Mouse (Mus musculus): ENCODE results near the gene Gm11492. TPM values are rescaled to one million over a fixed set of nuclear protein-coding genes. Genes with fewer than 3 reads are reported as not detected.

The Gm11492 gene
- polyA plus RNA-seq, 1 experiment from 2014 or later: not detected

DNA sequence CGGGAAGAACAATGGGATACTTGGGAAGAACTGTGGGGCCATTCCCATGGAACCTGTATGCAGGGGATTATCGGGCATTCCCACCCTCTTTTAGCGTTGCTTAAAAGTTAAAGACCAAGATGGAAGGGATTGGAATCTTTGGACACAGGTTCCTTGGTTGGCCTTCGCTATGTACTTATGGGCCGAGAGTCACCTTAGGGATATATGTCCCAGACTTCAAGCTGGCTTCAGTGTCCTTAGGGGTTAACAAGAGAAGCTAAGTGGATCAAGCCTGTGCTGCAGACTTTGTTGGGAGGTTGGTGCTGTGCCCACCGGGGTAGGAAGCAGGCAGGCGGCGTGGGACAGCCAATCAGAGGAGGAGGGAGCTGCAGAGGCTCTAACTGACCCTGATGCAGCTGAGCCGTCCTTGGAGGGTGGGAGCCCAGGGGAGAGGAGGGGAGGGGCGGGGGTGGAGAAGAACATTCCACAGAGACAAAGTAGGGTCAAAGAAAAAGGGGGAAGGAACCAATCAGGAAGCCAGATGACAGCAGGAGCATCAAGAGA, 14.2 kb downstream of the Gm11492 start:
- Histone ChIP-seq H3K36me3 (no peaks in the 10 kb centered on the region), H3K4me2 (no peak overlapping the region), H3K9ac (no peak overlapping the region), H3K4me1 (peaks cover 22% of the 10 kb centered on the region), H3K4me3 (no peak overlapping the region), H3K9me3 (no peaks in the 10 kb centered on the region), H3K27ac (no peak overlapping the region), H3K27me3 (no peaks in the 10 kb centered on the region)
- ATAC-seq (ENCODE audit: insufficient number of reproducible peaks, low FRiP score, low TSS enrichment, low read depth): no peak
- WGBS: 58% methylated on average over 10 of the region's 10 CpGs

DNA sequence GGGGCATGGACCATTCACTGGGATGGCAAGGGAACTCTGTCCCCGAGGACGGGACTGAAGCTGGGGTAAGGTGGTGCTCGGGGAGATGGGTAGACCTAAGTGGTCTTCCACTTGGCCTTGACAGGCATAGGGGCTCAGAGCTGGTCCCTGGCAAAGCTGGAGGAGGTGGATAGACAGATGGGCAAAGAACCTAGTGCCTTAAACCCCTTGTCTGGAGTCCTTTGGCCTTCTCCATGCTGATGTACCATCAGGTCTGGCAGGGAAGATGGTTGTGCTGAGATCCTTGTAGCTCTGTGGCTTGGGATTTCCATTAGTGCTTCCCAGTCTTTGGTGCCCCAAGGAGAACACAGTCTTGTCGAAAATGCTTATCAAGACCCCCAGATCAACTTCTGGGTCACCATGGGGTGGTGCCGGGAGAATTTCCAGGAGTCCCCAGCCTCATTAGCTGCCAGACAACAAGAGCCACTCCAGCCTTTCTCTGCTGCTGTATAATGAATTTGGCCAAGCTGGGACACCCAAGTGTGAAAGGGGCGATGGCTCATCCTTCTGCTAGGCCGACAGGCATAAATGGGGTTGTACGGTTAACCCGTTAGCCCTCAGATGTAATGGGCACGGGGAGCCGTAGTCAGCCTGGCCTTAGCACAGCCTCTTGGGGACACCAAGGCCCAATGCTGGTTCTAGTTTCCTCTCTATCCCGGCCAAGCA, 14.9 kb downstream of the Gm11492 start:
- Histone ChIP-seq H3K4me3 (no peak overlapping the region), H3K4me2 (no peak overlapping the region), H3K4me1 (peaks cover 22% of the 10 kb centered on the region), H3K9me3 (no peaks in the 10 kb centered on the region), H3K36me3 (no peaks in the 10 kb centered on the region), H3K27ac (no peak overlapping the region), H3K9ac (no peak overlapping the region), H3K27me3 (no peaks in the 10 kb centered on the region)
- no peak for ATAC-seq (ENCODE audit: insufficient number of reproducible peaks, low FRiP score, low TSS enrichment, low read depth)
- WGBS: 82% methylated on average over 12 of the region's 12 CpGs

DNA sequence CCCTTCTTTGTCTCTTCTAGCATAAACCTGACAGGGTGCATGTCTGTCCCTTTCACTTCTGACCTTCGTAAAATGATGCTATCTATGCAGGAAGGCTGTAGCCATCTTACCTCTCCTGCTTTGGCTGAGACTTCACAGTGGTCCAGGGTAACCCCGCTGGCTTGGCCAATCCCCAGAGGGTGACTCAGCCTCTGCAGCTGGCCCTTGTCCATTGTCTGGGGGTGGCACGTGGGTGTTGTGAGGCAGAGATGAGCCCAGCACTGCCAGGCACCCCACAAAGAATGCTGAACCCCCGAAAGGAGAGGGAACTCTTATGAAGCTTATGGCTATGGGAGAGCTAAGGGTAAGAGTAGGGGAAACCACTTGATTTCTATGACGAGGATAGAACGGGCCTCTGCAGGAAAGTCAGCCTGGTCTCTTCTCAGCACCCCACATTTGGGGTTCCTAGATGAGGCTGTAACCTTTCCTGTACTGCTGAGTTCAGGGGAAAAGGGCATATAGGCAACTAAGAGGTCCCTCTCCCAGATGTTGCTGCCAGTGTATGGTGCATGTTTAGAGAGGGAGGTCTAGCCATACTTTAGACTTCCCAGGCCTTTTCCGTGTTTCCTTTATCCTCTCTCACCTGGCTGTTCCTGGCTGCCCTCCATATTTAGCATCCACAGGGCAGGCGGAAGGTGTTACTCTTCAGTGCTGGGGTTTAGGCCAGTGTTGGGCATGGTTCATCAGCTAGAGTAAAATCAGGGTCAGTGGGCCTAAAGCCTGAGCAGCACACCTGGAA, 15.7 kb downstream of the Gm11492 start:
- no peaks in the 10 kb centered on the region for H3K27me3 ChIP-seq
- no peak for ATAC-seq (ENCODE audit: insufficient number of reproducible peaks, low FRiP score, low TSS enrichment, low read depth)
- 80% methylated on average over 8 of the region's 8 CpGs for WGBS

DNA sequence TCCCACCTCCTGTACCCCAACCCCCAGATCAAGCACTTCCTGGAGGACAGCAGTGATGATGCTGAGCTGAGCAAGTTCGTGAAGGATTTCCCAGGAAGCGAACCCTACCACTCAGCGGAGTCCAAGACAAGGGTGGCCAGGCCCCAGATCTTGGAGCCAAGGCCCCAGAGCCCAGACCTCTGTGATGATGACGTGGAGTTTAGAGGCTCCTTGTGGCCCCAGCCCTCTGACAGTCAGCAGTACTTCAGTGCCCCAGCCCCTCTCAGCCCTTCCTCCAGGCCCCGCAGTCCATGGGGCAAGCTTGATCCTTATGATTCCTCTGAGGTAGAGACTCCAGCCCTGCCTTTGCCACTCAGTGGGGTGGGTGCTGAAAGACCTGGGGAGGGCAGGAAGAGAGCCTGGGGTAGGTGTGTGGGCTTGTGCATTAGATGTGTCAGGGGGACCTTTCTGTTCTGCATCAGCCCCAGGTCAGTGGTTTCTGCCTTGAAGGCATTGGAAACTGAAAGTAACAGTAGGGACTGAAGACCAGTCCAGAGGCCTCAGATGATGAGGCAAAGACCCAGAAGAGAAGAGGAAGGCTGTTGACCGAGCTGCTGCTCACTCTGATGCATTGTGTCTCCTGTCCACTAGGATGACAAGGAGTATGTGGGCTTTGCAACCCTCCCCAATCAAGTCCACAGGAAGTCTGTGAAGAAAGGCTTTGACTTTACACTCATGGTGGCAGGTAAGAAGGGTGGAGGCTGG, 17.0 kb downstream of the Gm11492 start:
- Histone ChIP-seq H3K9me3 (no peaks in the 10 kb centered on the region), H3K4me3 (no peak overlapping the region), H3K4me2 (no peak overlapping the region), H3K36me3 (no peaks in the 10 kb centered on the region), H3K27ac (no peak overlapping the region), H3K9ac (no peak overlapping the region), H3K4me1 (peaks cover 13% of the 10 kb centered on the region; the same call in 1 of the 2 replicates), H3K27me3 (no peaks in the 10 kb centered on the region)
- WGBS: 79% methylated on average over 6 of the region's 6 CpGs
- ATAC-seq (ENCODE audit: insufficient number of reproducible peaks, low FRiP score, low TSS enrichment, low read depth): no peak

More for the DNA sequence above, 15.7 kb downstream of the Gm11492 start:
- Histone ChIP-seq H3K36me3 (no peaks in the 10 kb centered on the region), H3K4me3 (no peak overlapping the region), H3K27ac (no peak overlapping the region), H3K4me1 (peaks cover 22% of the 10 kb centered on the region), H3K4me2 (no peak overlapping the region), H3K9ac (no peak overlapping the region), H3K9me3 (no peaks in the 10 kb centered on the region)

DNA sequence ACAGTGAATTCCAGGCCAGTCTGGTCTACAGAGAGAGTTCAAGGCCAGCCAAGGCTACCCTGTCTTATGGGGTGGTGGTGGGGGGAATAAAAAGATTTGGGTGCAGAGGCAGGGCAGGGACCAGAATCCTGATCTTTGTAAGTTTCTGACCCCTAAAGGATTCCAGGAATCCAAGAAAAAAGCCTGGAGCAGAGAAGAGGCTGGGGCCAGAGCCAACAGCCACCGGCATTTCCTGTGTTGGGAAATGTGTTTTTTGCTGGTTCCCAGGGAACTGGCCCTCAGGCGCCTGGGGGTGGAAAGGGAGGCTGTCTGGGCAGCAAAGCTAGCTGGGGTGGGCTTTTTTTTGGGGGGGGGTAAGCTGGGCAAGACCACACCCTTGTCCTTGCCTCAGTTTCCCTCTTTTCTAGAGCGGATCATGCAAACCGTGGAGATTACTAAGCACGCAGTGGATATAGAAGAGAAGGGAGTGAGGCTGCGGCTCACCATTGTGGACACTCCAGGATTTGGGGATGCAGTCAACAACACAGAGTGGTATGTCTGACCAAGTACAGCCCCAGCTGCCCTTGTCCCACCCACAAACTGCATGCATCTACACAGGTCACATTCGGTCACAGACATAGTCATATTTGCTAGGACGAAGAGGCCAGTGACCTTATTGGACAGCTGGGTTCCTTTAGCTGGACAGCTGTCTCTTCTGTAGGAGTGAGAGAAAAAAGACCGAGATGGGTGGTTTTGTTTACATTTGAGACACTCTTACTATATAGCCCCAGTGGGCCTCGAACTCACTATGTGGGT, 18.5 kb downstream of the Gm11492 start:
- H3K36me3 ChIP-seq: no peaks in the 10 kb centered on the region
- H3K27ac ChIP-seq: no peak overlapping the region
- no peaks in the 10 kb centered on the region for H3K27me3 ChIP-seq
- no peak for ATAC-seq (ENCODE audit: insufficient number of reproducible peaks, low FRiP score, low TSS enrichment, low read depth)
- H3K4me1 ChIP-seq: peaks cover 17% of the 10 kb centered on the region
- no peaks in the 10 kb centered on the region for H3K9me3 ChIP-seq
- H3K4me2 ChIP-seq: no peak overlapping the region
- H3K9ac ChIP-seq: no peak overlapping the region
- WGBS: 76% methylated on average over 10 of the region's 10 CpGs
- H3K4me3 ChIP-seq: no peak overlapping the region

- H3K4me3 ChIP-seq: no peak overlapping the region
- no peaks in the 10 kb centered on the region for H3K9me3 ChIP-seq
- H3K36me3 ChIP-seq: no peaks in the 10 kb centered on the region
- no peaks in the 10 kb centered on the region for H3K27me3 ChIP-seq
- peaks cover 26% of the 10 kb centered on the region for H3K4me1 ChIP-seq
- WGBS: 96% methylated on average over 5 of the region's 5 CpGs
- no peak overlapping the region for H3K4me2 ChIP-seq
- no peak overlapping the region for H3K27ac ChIP-seq
- no peak for ATAC-seq (ENCODE audit: insufficient number of reproducible peaks, low FRiP score, low TSS enrichment, low read depth)
- no peak overlapping the region for H3K9ac ChIP-seq
These were observed 20.9 kb downstream of the Gm11492 start for GRCm38 (mm10) chr11:87587211-87587874.

- WGBS: 91% methylated on average over 8 of the region's 8 CpGs
- Histone ChIP-seq H3K36me3 (peaks cover 6% of the 10 kb centered on the region), H3K4me1 (peaks cover 42% of the 10 kb centered on the region), H3K4me3 (no peak overlapping the region), H3K4me2 (no peak overlapping the region), H3K27me3 (no peaks in the 10 kb centered on the region), H3K27ac (no peak overlapping the region), H3K9ac (no peak overlapping the region), H3K9me3 (no peaks in the 10 kb centered on the region)
- ATAC-seq (ENCODE audit: insufficient number of reproducible peaks, low FRiP score, low TSS enrichment, low read depth): no peak
These were observed 23.2 kb downstream of the Gm11492 start for GRCm38 (mm10) chr11:87589605-87590004.

DNA sequence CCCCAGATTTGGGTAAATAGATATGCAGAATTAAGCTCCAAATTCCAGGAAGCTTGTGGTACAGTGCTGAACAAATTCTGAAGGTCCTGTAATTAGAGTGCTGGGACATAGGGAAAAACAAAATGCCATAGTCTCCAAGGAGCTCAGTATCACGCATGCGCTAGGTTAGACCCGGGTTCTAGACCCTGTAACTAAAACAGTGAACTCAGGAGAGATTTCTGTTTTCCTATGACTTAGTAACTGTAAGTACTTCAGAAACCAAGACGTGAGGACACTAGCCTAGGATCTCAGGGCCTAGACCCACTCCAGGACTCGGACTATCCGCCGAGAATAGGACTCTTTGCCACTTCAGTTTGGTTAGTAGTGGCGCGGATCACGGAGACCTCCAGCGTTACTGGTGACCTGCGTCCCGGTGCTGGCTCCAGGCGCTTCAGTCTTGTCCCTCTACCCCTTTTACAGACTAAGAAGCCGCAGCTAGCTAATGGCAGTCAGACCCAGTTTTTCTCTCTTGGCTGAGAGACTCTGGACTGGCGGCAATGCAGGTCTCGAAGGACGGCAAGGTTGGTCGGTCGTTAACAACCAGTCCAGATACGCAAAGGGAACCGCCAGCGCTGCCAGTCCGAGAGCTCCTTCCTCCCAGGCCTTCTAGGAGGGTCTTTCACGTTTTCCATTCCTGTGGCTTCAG, 24.5 kb downstream of the Gm11492 start:
- H3K9me3 ChIP-seq: no peaks in the 10 kb centered on the region
- peak overlapping the region; percentile 96 for H3K27ac ChIP-seq
- H3K27me3 ChIP-seq: no peaks in the 10 kb centered on the region
- peak overlapping the region; percentile 68 for H3K9ac ChIP-seq
- 2% methylated on average over 25 of the region's 25 CpGs for WGBS
- peak overlapping the region; percentile 62 for H3K4me2 ChIP-seq
- peak overlapping the region; percentile 80 for H3K4me3 ChIP-seq
- peaks cover 48% of the 10 kb centered on the region for H3K4me1 ChIP-seq
- H3K36me3 ChIP-seq: peaks cover 7% of the 10 kb centered on the region
- ATAC-seq (ENCODE audit: insufficient number of reproducible peaks, low FRiP score, low TSS enrichment, low read depth): no peak

GRCm38 (mm10) chr11:87591526-87592353, 25.3 kb downstream of the Gm11492 start, which contains the start of gene Mtmr4:
Mtmr4 (plus strand) TSS chr11:87592162.
- WGBS: under 1% methylated on average over 55 of the region's 61 CpGs

DNA sequence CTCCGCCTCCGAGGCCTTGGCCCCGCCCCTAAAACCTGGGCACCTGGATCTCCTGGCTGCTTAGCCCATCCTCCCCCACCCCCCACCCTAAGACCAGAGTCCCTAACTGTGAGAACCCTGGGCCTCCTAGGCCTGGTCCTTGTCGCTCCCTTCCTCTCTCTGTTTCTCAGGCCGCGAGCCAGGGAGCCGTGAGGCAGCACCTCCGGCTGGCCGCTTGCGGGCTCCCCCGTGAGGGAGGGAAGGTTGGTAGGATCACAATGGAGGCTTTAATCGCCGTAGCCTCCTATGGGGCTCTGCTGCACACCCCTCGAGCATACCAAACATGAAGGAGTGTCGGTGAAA, 25.9 kb downstream of the Gm11492 start:
- Histone ChIP-seq H3K9me3 (no peaks in the 10 kb centered on the region), H3K9ac (peak overlapping the region; percentile 64), H3K4me3 (peak overlapping the region; percentile 80), H3K27ac (peak overlapping the region; percentile 96), H3K27me3 (no peaks in the 10 kb centered on the region), H3K4me2 (peak overlapping the region; percentile 77), H3K36me3 (peaks cover 9% of the 10 kb centered on the region), H3K4me1 (peaks cover 61% of the 10 kb centered on the region)
- WGBS: 0% methylated on average over 15 of the region's 15 CpGs
- ATAC-seq (ENCODE audit: insufficient number of reproducible peaks, low FRiP score, low TSS enrichment, low read depth): no peak

More at GRCm38 (mm10) chr11:87591526-87592353, 25.3 kb downstream of the Gm11492 start, which contains the start of gene Mtmr4:
- peak within 1 kb of the TSS; percentile 80 for H3K4me3 ChIP-seq
- ATAC-seq (ENCODE audit: insufficient number of reproducible peaks, low FRiP score, low TSS enrichment, low read depth): peak; percentile 98
- H3K27ac ChIP-seq: peak within 1 kb of the TSS; percentile 96
- peak within 1 kb of the TSS; percentile 68 for H3K9ac ChIP-seq
- H3K27me3 ChIP-seq: no peaks in the 10 kb centered on the region
- peaks cover 56% of the 10 kb centered on the region for H3K4me1 ChIP-seq
- peak within 1 kb of the TSS; percentile 77 for H3K4me2 ChIP-seq
- H3K36me3 ChIP-seq: peaks cover 7% of the 10 kb centered on the region
- H3K9me3 ChIP-seq: no peaks in the 10 kb centered on the region

Measured in limb, embryonic 15.5 days (tissue).